Mouse (Mus musculus) layer of hippocampus, adult 9-11 months (tissue): ENCODE results near the gene Atp6v1b1.
A peak's percentile ranks its signal among the peaks of the same experiment; 100 is the strongest.

ENCODE experiments used
- DNase-seq: peaks from one replicate; pipeline ENCODE4 v3.0.0; 2022

The Atp6v1b1 gene

GRCm38 (mm10) chr6:83742761-83743160 is at the start of gene Atp6v1b1:
Atp6v1b1 (plus strand) TSS chr6:83742990.
- no peak for DNase-seq

GRCm38 (mm10) chr6:83693835-83694234 is 49.0 kb upstream of the Atp6v1b1 start:
- peak; percentile 11 for DNase-seq

- no peak for DNase-seq
Observed at GRCm38 (mm10) chr6:83695731-83696130, 47.1 kb upstream of the Atp6v1b1 start.

GRCm38 (mm10) chr6:83696684-83697083 is 46.1 kb upstream of the Atp6v1b1 start:
- no peak for DNase-seq

GRCm38 (mm10) chr6:83697932-83698331 is 44.9 kb upstream of the Atp6v1b1 start:
- no peak for DNase-seq

- DNase-seq = no peak
Observed at GRCm38 (mm10) chr6:83699971-83700370, 42.8 kb upstream of the Atp6v1b1 start.

GRCm38 (mm10) chr6:83701001-83701400 is 41.8 kb upstream of the Atp6v1b1 start:
- no peak for DNase-seq

GRCm38 (mm10) chr6:83702146-83702999 is 40.4 kb upstream of the Atp6v1b1 start:
- no peak for DNase-seq

- DNase-seq = no peak
Observed at GRCm38 (mm10) chr6:83703000-83703721, 39.6 kb upstream of the Atp6v1b1 start.

- DNase-seq = no peak
Observed at GRCm38 (mm10) chr6:83703722-83704078, 39.1 kb upstream of the Atp6v1b1 start.

- no peak for DNase-seq
Observed at GRCm38 (mm10) chr6:83704294-83704693, 38.5 kb upstream of the Atp6v1b1 start.

- no peak for DNase-seq
Observed at GRCm38 (mm10) chr6:83704701-83705100, 38.1 kb upstream of the Atp6v1b1 start.

GRCm38 (mm10) chr6:83707738-83708510 is 34.9 kb upstream of the Atp6v1b1 start:
- DNase-seq = no peak

- DNase-seq = no peak
Observed at GRCm38 (mm10) chr6:83710361-83711066, 32.3 kb upstream of the Atp6v1b1 start.

- no peak for DNase-seq
Observed at GRCm38 (mm10) chr6:83711067-83711675, 31.6 kb upstream of the Atp6v1b1 start, which contains the start of gene Vax2. Vax2 (plus strand) TSS chr6:83711264.

- no peak for DNase-seq
Observed at GRCm38 (mm10) chr6:83711725-83712475, 30.9 kb upstream of the Atp6v1b1 start.

- no peak for DNase-seq
Observed at GRCm38 (mm10) chr6:83713271-83714136, 29.3 kb upstream of the Atp6v1b1 start.

- DNase-seq = no peak
Observed at GRCm38 (mm10) chr6:83714221-83715123, 28.3 kb upstream of the Atp6v1b1 start.
